Mouse (Mus musculus) ES-E14 (cell line): Measurements from ENCODE around the gene Galr3.

Experiments
- MAFK ChIP-seq: IDR thresholded peaks from 2 replicates; pipeline ENCODE4 v1.6.1; 2014; ENCODE audit warnings: mild to moderate bottlenecking, low read depth, low read length, inconsistent platforms; ENCODE audit not compliant: insufficient read depth
- ZC3H11A ChIP-seq: IDR thresholded peaks from 2 replicates; pipeline ENCODE4 v1.6.1; 2012; ENCODE audit warnings: low read depth, mild to moderate bottlenecking, inconsistent platforms, low read length, borderline replicate concordance

- TF ChIP-seq ZC3H11A (no peak), MAFK (no peak)
Measured at GRCm38 (mm10) chr15:79050160-79050845, 8.6 kb downstream of the Galr3 start.
